Mouse (Mus musculus) kidney, adult 2 months (tissue): ENCODE data around the gene Eif5a2.

Experiments used
- CTCF ChIP-seq: fragments of 200-500 bp; conservative IDR thresholded peaks from 2 replicates; pipeline ENCODE4 v1.5.1; 2011; ENCODE audit warnings: low read depth, mild to moderate bottlenecking, control low read depth, low read length, moderate library complexity, mixed read lengths; ENCODE audit not compliant: insufficient read depth, insufficient read length
- POLR2A ChIP-seq: fragments of 200-500 bp; IDR thresholded peaks from one replicate; pipeline ENCODE4 v1.6.1; 2011; ENCODE audit warnings: low read depth, low read length, control low read depth

GRCm38 (mm10) chr3:28766935-28767334 lies 14.1 kb upstream of the Eif5a2 start:
- TF ChIP-seq CTCF (no peak), POLR2A (no peak)
